Mouse (Mus musculus) spleen, postnatal 4 days (tissue): ENCODE measurements around the gene Rab1a.
A peak's percentile ranks its signal among the peaks of the same experiment; 100 is the strongest.
"Not testable (repeated sequence)": the region's sequence is repeated elsewhere in the genome, so short reads cannot be mapped to it uniquely, and the experiment has no call there.

Experiments
- DNase-seq, 2 experiments: peaks; one replicate each; pipeline ENCODE4 v3.0.0; 2022; ENCODE audit warnings: low spot score in 2 of 2

The Rab1a gene

DNA sequence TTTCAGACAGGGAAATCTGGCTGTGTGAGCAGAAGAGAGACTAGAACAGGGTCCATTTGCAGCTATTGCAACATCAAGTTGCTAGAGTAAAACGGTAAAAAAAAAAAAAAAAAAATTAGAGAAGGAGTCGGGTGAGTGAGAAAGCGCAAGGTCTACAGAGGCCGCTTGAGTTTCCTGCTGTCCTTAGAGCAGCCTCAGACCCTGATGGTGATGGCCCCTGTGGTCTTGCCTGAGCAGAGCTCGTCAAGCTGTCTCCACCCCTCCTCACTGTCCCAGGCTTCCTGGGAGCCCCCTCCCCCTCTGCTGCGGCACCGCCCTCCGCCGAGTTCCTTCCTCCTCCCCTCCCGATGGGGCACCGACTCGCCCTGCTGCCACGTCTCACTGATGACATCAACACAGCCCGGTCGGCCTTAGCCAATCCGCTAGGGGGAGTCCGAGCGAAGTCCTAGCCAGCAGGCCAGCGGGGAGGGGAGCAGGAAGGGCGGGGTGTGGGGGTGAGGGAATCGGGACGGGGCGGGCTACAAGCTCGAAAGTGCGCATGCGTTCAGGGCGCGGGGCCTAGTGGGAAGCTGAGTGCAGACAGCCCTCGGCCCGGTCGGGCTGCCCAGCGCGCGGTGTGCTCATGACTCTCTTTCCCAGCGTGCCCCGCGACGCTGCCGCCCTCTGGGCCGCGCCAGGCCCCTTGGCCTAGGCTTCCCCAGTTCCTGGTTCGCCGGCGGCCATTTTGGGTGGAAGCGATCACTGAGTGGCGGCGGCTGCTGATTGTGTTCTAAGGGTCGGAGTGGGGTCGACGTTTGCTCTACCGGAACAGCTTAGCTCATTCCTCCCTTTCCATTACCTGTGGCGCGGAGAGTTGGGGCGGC, at the start of gene Rab1a:
Rab1a (plus strand) TSS at position 720 of the 863 bp plus-strand sequence.
- DNase-seq = peak; percentile 100

DNA sequence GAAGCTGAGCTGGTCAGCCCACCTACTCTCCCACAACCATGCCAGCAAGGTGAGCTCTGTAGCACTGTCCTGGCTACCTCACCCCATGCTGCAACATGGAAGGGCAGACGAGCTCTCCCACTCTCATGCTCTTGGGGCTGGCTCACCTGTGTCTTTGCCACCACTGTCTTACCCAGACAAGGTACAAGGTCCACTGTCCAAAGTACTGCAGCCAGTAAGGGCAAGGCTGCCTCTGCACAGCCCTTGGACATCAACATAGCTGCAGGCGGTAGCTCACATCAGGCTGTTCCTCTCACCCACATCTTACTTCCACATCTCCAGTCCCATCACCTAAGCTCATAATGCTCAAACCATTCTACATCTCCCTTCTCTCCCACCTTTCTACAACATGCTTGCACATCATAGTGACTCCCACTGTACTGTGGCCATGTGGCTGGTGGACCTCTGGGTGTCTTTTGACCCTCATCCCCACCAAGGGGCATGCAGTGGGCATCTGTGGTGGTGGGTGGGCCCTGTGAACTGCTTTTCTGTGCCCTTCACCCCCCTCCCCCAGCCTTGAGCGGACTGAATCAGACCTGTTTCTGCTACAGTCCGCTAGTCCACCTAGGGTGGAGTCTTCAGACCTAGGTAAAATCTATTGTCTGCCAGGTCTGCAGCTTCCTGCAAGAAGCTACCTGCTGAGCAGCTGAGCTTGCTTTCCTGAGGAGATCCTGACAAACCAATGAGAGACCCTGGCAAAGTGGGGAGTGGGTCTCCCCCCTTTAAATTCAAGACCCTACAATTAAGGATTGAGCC, 48.9 kb upstream of the Rab1a start:
- no peak for DNase-seq

DNA sequence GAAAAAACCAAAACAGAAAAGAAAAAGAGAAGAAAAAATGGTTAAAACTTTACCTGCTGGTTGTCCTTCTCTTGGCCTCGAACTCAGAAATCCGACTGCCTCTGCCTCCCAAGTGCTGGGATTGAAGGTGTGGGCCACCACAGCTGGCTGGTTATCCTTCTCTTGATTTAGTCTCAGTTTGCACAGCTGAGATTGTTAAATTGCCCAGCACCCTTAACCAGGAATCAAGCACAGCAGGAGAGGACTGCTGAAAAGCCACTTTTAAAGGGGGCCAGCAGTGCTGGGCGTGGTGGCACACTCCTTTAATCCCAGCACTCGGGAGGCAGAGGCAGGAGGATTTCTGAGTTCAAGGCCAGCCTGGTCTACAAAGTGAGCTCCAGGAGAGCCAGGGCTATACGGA, 47.7 kb upstream of the Rab1a start:
- DNase-seq = not testable (repeated sequence)

DNA sequence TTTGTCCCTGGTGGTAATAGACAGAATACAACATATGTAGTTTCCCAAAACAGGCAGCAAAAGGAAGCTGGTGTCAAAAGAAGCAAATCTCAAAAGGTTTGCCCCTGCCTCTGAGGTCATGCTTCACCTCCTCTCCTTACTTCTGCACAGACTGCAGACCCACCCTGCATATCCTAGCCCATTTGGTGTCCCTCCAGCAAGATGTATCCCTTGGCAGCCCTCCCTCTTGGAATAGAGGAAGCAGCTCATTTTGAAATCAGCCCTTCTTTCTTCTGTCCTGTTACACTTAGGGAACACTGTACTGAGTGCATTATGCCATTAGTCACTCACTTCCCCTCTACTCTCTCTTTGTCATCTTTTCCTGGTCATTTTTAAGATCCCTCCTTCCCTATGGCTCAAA, 42.4 kb upstream of the Rab1a start:
- DNase-seq = no peak

DNA sequence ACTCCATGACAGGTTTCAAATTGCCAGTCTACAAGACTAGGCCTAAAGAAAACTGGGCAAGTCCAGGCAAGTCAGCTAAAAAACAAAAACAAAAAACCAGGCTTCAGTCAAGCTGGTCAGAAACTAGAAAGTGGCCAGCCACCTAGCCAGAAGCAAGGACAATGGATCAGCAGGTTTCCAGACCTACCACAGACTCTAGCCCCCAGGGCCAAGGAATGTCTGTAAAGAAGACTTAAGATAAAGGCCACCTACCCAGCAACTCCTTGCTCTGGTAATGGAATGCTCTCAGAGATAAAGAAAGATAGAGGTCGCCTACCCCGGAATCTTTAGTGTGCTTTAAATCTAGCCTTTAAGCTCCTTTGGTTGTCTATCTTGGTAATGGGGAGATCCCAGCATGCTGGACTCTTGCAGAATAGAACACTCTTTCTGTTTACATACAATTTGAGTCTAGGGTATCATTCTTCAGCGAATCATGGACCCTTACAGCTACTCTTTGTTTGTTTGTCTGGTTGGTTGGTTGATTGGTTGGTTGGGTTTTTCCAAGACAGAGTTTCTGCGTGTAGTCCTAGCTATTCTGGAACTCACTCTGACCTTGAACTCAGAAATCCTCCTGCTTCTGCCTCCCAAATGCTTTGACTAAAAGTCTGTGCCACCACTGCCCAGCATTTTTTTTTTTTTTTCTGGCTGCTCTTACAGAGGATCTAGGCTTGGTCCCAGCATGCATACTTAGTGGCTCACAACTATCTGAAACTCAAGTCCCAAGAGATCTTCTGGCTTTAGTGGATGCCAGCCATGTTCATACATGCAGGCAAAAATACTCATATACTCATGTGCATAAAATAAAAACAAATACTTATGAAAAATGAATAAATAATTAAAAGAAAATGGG, 36.0 kb upstream of the Rab1a start:
- DNase-seq = no peak

DNA sequence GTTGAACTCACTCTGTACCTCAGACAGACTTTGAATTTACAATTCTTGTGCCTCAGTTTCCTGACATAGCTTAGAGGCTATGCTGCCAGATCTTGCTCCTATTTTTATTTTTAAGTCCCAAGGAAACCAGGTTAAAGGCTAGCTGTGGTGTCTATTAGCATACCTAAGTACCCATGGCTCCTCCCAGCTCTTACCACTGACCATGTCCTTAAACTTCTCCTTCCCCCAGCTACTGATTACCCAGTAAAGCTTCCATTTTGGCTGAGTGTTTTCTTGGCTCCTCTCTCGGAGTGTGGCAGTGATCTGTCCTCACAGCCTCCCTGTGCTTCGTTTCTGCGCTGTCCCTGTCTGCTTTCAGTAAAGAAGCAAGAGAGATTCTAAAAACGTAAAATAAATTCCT, 35.2 kb upstream of the Rab1a start:
- no peak for DNase-seq

DNA sequence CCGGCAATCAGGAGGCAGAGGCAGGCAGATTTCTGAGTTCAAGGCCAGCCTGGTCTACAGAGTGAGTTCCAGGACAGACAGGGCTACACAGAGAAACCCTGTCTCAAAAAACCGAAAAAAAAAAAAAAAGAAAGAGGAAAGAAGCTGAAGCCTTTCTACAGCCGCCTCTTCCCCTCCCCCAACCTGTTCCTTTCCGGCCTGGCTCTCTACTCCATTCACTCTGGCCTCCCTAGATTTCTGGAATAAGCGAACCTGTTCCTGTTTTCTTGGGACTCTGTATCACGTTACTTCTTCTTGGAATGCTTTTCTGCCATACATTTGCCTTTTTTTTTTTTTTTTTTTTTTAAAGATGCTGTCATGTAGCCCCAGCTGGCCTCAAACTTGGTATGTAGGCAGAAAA, 34.8 kb upstream of the Rab1a start:
- not testable (repeated sequence) for DNase-seq

DNA sequence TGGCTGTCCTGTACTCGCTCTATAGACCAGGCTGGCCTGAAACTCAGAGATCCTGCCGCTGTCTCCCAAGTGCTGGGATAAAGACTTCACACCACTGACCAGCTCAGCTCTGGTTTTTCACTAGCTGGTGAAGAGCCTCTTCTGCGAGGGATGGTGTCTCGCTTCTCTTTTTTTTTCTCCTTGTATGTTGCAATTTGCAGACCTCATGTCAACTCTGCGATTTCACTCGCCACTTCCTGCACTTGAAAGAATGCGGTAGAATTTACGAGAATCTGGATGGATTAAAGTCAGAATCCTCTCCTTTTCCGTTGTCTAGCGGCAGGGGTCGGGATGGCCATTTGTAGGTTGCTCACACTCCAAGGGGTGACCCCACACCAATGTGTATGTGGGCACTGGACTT, 32.3 kb upstream of the Rab1a start:
- no peak for DNase-seq

DNA sequence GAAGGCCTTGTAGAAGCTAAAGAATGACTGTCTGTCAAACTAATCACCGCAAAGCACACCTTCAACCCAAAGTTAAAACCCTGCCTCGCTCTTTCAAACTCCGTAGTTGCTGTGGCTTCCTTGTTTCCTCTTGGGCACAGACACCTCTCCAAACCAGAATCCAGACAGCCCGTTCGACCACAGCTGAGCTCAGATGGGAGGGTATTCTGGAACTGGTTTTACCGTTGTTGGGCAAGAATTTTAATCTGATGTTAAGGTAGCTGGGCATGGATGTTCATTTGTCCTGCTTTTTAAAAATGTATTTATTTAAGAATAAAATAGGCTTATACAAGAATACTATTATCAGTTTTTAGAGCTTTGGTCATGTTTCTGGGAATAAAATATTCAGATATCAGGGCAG, 14.0 kb upstream of the Rab1a start:
- DNase-seq = no peak

DNA sequence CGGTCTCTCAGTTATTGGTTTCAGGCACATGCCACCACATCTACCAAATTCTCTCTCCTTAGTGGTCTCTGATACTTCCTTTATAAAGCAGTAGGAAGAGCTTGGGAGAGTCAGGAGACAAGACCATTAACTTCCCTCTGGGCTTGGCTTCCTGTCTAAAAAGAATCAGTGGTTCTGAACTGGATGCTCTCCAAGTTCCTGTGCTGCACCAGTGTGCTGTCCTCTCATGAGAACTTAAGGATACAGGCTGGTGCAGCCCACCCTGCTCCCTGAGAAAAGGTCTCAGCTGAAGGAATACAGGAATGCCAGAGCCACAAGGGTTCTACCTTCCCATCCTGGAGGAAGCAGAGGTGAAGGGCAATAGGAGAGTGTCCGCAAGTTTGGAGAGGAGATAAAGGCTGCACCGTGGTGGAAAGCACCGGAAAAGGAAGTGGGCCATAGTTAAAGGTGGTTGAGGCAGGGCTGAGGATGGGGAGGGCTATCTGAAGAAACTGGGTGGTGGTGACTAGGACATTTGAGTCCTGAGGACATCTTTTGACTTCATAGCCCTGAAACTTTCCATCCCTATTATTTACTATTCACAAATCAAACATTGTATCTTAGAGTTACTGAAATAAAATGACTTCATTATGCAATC, 8.0 kb upstream of the Rab1a start:
- DNase-seq = no peak

DNA sequence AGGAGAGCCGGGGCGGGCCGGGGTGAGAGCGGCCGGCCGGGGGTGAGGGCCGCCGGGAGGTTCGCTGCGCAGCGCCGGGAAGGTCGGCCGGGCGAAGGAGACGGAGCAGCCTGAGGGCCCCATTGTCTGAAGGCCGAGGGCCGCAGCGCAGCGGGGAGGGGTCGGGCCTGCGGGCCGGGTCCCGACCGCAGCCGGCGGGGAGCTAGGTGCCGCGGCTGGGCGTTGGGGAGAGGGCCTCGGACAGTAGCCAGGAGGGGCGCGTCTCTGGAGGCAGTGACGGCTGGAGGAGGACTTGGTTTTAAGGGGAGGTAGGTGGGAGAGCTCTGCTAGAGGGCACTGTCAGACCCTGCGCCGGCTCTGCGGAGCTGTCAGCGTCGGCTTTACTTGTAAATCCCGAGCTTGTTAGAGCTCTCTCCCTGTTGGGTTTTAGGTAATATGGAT, 449 bp downstream of the Rab1a start:
- no peak for DNase-seq

DNA sequence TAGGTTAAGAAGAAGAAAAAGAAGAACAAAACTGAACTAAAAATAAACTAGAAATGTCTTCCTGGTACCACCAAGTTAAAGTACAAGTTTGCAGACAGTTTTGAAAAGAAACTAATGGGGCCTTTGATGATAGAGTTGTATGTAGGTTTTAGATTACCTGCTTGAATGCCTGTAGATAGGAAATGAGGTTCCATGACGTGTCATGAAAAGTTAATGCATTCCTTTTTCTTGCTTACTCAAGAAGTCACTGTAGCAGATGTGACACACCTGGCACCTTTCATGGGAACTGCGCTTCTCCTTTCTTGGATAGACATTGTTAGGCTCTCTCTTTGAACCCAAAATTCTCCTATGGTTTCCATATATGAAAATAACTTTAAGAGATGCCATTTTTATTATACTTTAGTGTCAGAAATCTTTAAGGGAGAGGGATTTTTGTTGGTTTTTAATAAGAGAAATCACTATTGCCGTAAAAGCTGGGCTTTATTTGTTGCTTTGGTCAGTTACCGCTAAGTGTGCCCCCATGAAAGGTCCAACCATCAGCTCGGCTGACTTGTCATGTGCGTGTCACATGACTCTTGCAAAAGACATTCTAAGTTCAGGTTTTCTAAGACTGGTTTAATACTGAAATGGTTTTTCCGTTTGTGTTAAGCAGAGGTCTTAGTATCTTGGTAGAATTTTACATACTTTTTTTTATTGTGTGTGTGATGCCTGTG, 1.2 kb downstream of the Rab1a start:
- no peak for DNase-seq

DNA sequence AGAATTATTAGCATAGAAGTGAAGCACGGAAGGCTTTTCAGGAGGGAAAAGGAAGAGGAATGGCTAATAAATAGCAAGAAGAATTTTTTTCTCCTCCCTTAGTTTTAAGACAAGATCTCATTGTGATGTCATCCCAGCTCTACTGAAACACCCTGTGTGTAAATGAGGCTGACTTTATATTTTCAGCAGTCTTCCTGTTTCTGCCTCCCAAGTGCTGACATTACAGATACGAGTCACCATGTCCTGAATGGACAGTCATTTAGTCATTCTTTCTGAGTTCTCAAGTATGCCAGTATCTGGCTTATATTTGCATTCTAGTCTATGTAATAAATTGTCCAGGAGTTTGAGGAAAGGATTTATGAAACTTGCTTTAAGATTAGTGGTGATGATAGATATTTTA, 3.1 kb downstream of the Rab1a start:
- no peak for DNase-seq

DNA sequence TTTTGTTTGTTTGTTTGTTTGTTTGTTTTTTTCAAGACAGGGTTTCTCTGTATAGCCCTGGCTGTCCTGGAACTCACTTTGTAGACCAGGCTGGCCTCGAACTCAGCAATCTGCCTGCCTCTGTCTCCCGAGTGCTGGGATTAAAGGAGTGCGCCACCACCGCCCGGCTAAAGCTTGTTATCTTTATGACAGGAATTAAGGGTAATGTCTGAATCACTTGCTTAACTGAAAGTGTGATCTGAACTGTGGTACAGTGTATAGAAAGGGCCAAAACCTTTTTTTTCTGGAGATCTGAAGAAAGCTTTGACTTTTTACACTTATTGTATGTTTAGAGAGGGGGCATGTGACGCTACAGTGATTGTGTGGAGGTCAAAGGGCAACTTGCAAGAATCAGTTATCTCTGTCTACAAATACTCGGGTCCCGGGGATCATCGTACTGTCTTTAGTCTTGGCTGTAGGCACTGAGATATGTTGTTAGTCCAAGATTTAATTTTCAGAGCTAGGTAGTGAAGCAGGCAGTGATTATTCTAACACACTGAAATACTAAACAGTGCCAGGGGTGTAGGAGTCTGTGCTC, 3.7 kb downstream of the Rab1a start:
- no peak for DNase-seq

DNA sequence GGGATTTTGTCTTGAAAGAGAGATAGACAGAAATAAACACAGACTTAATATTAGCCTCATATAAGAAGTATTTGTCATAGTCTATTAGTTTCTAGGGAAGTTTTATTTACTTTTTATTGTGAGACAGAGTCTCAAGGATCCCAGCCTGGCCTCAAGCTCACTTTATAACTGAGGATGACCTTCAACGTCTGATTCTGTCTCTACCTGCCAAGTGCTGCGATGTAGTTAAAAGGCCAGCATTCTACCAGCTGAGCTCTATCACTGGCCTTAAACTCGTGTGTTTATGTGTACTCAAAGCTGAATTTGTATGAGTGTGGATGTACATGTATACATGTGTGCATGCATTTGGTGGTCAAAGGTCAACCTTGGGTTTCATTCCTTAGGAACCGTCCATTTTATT, 4.3 kb downstream of the Rab1a start:
- DNase-seq = no peak

DNA sequence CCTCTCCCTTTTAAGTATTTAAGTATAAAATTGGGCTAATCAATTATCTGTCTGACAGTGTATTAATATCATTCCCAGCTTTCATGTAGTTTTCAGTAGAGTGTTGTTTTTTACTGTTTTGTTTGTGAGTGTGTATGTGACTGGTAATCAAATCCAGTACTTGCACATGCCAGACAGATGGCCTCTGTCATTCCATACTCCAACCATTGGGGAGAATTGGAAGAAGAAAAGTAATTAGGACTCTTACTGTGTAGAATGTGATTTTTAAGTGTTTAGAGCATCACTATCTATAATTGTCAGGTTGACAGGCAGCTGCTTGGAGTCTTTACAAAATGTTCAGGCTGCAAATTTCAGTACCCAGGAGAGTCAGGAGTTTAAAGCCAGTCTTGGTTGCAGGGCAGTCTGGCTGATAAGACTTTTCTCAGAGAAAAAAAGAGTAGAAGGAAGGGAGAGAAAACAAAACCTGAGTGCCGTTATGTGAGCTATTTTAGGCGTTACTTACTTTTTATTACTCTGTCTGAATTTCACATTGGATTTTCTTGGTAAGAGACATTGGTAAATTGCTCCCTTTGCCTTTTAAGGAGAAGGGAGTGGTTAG, 5.5 kb downstream of the Rab1a start:
- DNase-seq = no peak

DNA sequence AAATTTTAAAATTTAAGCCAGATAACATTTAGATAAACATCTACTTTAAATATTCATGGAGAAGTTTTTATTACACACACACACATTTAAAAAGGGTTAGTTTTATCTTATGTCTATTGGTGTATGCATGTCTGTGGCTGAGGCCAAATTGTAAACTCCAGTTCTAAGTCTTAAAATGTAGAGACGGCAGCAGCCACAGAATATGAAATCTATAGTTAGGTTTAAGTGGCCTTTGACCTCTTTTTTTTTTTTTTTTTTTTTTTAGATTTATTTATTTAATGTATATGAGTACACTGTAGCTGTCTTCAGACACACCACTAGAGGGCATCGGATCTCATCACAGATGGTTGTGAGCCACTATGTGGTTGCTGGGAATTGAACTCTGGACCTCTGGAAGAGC, 6.4 kb downstream of the Rab1a start:
- no peak for DNase-seq

DNA sequence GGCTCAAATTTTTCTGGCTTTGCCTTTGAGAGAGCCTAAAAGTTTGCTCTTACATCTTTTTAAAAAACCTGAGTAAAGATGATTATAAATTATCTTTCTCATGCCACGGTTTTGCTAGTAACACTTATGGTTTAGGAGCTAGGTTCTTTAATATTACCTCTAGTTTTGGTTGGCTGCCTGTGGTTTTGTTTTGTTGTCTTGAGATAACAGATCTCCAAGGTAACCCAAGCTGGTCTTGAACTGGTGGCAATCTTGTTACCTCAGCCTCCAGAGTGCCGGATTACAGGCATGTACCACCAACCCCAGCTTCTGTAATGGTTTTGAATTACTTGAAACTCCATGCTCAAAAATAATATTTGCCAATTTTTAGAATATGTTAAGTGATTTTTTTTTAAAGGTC, 10.6 kb downstream of the Rab1a start:
- DNase-seq = no peak

DNA sequence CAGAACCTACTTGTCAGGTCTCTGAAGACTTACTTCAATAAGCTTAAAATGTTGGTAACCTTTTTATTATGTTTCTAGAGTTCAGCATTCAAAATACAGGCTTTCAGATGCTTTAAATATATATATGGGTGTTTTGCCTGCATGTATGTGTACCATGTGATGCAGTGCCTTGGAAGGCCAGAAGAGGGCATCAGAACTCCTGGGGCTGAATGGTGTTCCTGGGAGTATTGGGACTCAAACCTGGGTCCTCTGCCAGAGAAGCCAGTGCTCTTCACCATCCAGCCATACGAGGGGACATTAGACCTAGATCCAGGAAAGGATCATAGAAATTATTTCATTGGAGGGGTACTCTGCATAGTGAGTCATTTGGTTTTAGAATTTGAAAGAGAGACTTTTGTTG, 13.5 kb downstream of the Rab1a start:
- DNase-seq = peak; percentile 31 to 72

DNA sequence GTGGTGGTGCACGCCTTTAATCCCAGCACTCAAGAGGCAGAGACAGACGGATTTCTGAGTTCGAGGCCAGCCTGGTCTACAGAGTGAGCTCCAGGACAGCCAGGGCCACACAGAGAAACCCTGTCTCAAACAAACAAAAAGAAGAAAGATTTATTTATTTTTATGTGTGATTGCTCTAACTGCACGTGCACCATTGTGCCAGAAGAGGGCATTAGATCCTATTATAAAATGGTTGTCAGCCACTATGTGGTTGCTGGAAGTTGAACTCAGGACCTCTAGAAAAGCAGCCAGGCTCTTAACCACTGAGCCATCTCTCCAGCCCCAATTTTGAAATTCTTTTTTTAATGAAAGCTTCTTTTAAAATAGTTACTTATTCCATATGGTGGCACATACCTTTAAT, 15.2 kb downstream of the Rab1a start:
- no peak for DNase-seq
